Mouse (Mus musculus): Measurements from ENCODE around the gene Htr2b.

DNA sequence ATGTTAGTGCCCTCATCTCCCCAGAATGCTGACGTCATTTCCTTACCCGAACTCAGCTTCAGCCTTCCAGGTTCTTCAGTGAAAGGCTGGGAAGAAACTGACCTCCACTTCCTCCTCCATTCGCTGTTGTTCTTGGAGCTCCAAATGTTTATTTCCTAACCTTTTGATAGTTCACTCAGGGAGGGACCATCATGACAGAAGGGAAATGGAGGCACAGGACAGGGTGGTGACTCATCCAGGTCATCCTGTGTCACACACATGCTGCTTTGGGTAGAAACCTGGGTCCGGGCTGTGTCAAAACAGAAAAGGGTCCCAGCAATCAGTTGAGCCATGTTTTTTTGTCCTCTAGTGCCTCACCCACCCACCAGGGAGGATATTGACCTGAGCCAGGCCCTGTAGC lies 31.4 kb upstream of the Htr2b start:
- no peak for TF ChIP-seq NELFE (IDR thresholded peaks at IDR 0.05; ENCODE audit: low read depth, low read length)
- no peak for TF ChIP-seq USF1 (IDR thresholded peaks at IDR 0.05; ENCODE audit: low read depth, low read length)
- TF ChIP-seq POLR2AphosphoS2 (IDR thresholded peaks at IDR 0.05; ENCODE audit: low read depth, low read length) = no peak
- no peak for TF ChIP-seq EP300 (IDR thresholded peaks at IDR 0.05; ENCODE audit: low read length)
- no peak for TF ChIP-seq JUN (IDR thresholded peaks at IDR 0.05; ENCODE audit: insufficient read depth, low read depth, low read length)
- TF ChIP-seq ZKSCAN1 (IDR thresholded peaks at IDR 0.05; ENCODE audit: borderline replicate concordance, low read depth, low read length) = no peak
- no peak for TF ChIP-seq POLR2A (IDR thresholded peaks at IDR 0.05; ENCODE audit: low read depth, low read length)
- TF ChIP-seq CTCF (conservative IDR thresholded peaks at IDR 0.05 in 1 of 2, IDR thresholded peaks at IDR 0.05 in 1 of 2; ENCODE audit: low read depth in 2 of 2, low read length in 2 of 2) = no peak
